Mouse (Mus musculus): ENCODE results near the gene Upf3b.

DNA sequence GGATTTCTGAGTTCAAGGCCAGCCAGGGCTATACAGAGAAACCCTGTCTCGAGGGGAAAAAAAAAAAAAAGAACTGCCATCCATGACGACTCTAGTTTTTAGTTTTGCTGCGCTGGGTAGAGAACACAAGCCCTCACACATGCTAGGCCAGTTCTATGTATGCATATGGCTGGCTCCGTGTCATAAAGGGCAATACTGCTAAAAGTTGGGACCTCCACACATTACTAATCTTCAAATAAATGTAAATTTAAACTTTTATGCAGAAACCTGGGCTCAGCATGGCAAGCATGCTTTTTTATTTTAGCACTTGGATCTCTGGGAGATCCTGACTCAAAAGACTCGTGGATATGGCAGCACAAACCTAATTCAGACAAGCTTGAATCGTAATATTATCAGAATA is 28.9 kb downstream of the Upf3b start:
- TF ChIP-seq POLR2A (IDR thresholded peaks at IDR 0.05; ENCODE audit: control insufficient read depth, extremely low read depth, insufficient read depth, low read length, poor library complexity) (no peak), CTCF (IDR thresholded peaks at IDR 0.05; ENCODE audit: borderline replicate concordance, control insufficient read depth, extremely low read depth, insufficient read depth, low read length, poor library complexity) (no peak)
